Mouse (Mus musculus) c-Kit-negative CD71-positive TER-119-positive erythroid progenitor cells, embryonic 14.5 days (primary cell): ENCODE data around the gene Selenbp2.
"Not testable (repeated sequence)": the region's sequence is repeated elsewhere in the genome, so short reads cannot be mapped to it uniquely, and the experiment has no call there.

Source experiments
- DNase-seq: peaks from one replicate; pipeline ENCODE4 v3.0.0-alpha.2; 2013; ENCODE audit warnings: low read depth, low spot score

Gene Selenbp2

GRCm38 (mm10) chr3:94693329-94693825 is at the start of gene Selenbp2:
Selenbp2 (plus strand) TSS chr3:94693556.
- no peak for DNase-seq

GRCm38 (mm10) chr3:94648755-94649590 is 44.4 kb upstream of the Selenbp2 start:
- no peak for DNase-seq

GRCm38 (mm10) chr3:94650409-94650808 is 42.9 kb upstream of the Selenbp2 start:
- no peak for DNase-seq

- DNase-seq, result not testable (repeated sequence)
These were observed 39.4 kb upstream of the Selenbp2 start for GRCm38 (mm10) chr3:94653967-94654366.

- DNase-seq, result not testable (repeated sequence)
These were observed 35.3 kb upstream of the Selenbp2 start for GRCm38 (mm10) chr3:94657852-94658739.

- DNase-seq, result not testable (repeated sequence)
These were observed 34.6 kb upstream of the Selenbp2 start, which contains the start of gene Tuft1 for GRCm38 (mm10) chr3:94658740-94659095. Tuft1 (minus strand) TSS chr3:94658872.

GRCm38 (mm10) chr3:94659142-94659748 is 34.1 kb upstream of the Selenbp2 start:
- DNase-seq, result not testable (repeated sequence)

- DNase-seq, result not testable (repeated sequence)
These were observed 32.5 kb upstream of the Selenbp2 start for GRCm38 (mm10) chr3:94660841-94661240.

- DNase-seq, result not testable (repeated sequence)
These were observed 28.1 kb upstream of the Selenbp2 start for GRCm38 (mm10) chr3:94665060-94665802.

GRCm38 (mm10) chr3:94665896-94666295 is 27.5 kb upstream of the Selenbp2 start:
- DNase-seq, result not testable (repeated sequence)

- not testable (repeated sequence) for DNase-seq
These were observed 18.3 kb upstream of the Selenbp2 start for GRCm38 (mm10) chr3:94675101-94675500.

GRCm38 (mm10) chr3:94679351-94679841 is 14.0 kb upstream of the Selenbp2 start:
- DNase-seq, result no peak

- DNase-seq, result not testable (repeated sequence)
These were observed 13.3 kb upstream of the Selenbp2 start for GRCm38 (mm10) chr3:94680032-94680431.

GRCm38 (mm10) chr3:94680783-94681182 is 12.6 kb upstream of the Selenbp2 start:
- DNase-seq, result no peak

- no peak for DNase-seq
These were observed 9.7 kb upstream of the Selenbp2 start for GRCm38 (mm10) chr3:94683646-94684045.

- DNase-seq, result not testable (repeated sequence)
These were observed 7.2 kb upstream of the Selenbp2 start for GRCm38 (mm10) chr3:94685989-94686772.

GRCm38 (mm10) chr3:94688698-94689097 is 4.7 kb upstream of the Selenbp2 start:
- not testable (repeated sequence) for DNase-seq

- not testable (repeated sequence) for DNase-seq
These were observed 4.2 kb upstream of the Selenbp2 start for GRCm38 (mm10) chr3:94689195-94689594.

- DNase-seq, result not testable (repeated sequence)
These were observed 3.2 kb upstream of the Selenbp2 start for GRCm38 (mm10) chr3:94690162-94690561.
